Mouse (Mus musculus): ENCODE measurements around the gene Vsnl1. TPM values are rescaled to one million over a fixed set of nuclear protein-coding genes. Genes with fewer than 3 reads are reported as not detected.

Vsnl1 gene
- polyA plus RNA-seq, 1 experiment from 2014 or later, result not detected

GRCm38 (mm10) chr12:11379396-11379795 lies 57.0 kb downstream of the Vsnl1 start:
- in situ Hi-C loops (cut with MboI; ENCODE audit: low pct_unique_long_range_greater_than_20kb), result no loop called here
- DNase-seq (ENCODE audit: low read depth, low spot score) (no peak), ATAC-seq (no peak)
- CTCF ChIA-PET, result interaction anchor here (1.0 to 1.5 kb wide), 3 partner anchors 11 to 28 kb away, joined by 3 to 5 read pairs (median 3); no protein-coding TSS in a partner anchor
- POLR2A ChIA-PET, result no interaction called here
- H3K27me3 ChIP-seq, result no peaks in the 10 kb centered on the region
- no peak for TF ChIP-seq CTCF (IDR thresholded peaks at IDR 0.05)

- in situ Hi-C loops (cut with MboI; ENCODE audit: low pct_unique_long_range_greater_than_20kb), result loop anchor here (25.0 kb wide), 1 partner anchor 242 kb away; no protein-coding TSS in a partner anchor
- TF ChIP-seq CTCF (IDR thresholded peaks at IDR 0.05), result no peak
- DNase-seq (ENCODE audit: low read depth, low spot score) (no peak), ATAC-seq (no peak)
- no peaks in the 10 kb centered on the region for H3K27me3 ChIP-seq
- POLR2A ChIA-PET, result interaction anchor here (0.6 to 0.7 kb wide), 2 partner anchors 100 to 1548 kb away, joined by 3 to 4 read pairs; no protein-coding TSS in a partner anchor
- CTCF ChIA-PET, result interaction anchor here (1.2 kb wide), 1 partner anchor 97 kb away, joined by 3 read pairs; no protein-coding TSS in a partner anchor
Observed at GRCm38 (mm10) chr12:11370056-11370455, 66.4 kb downstream of the Vsnl1 start.

- peak; percentile 54 for ATAC-seq
- DNase-seq (ENCODE audit: low read depth, low spot score), result no peak
- no peak for TF ChIP-seq CTCF (IDR thresholded peaks at IDR 0.05)
- ChIA-PET POLR2A (no interaction called here), CTCF (interaction anchor here (0.9 to 1.5 kb wide), 2 partner anchors 18 to 47 kb away, joined by 3 to 4 read pairs; no protein-coding TSS in a partner anchor)
- H3K27me3 ChIP-seq, result no peaks in the 10 kb centered on the region
- in situ Hi-C loops (cut with MboI; ENCODE audit: low pct_unique_long_range_greater_than_20kb), result loop anchor here (25.0 kb wide), 1 partner anchor 245 kb away; no protein-coding TSS in a partner anchor
Observed at GRCm38 (mm10) chr12:11367099-11367765, 69.2 kb downstream of the Vsnl1 start.

- no peak for TF ChIP-seq CTCF (IDR thresholded peaks at IDR 0.05)
- in situ Hi-C loops (cut with MboI; ENCODE audit: low pct_unique_long_range_greater_than_20kb), result loop anchor here (5.0 to 25.0 kb wide), 2 partner anchors 77 to 247 kb away; no protein-coding TSS in a partner anchor
- CTCF ChIA-PET, result interaction anchor here (1.0 kb wide), 1 partner anchor 14 kb away, joined by 3 read pairs; no protein-coding TSS in a partner anchor
- no peaks in the 10 kb centered on the region for H3K27me3 ChIP-seq
- DNase-seq (ENCODE audit: low read depth, low spot score) (no peak), ATAC-seq (no peak)
- POLR2A ChIA-PET, result no interaction called here
Observed at GRCm38 (mm10) chr12:11364870-11365269, 71.5 kb downstream of the Vsnl1 start.

GRCm38 (mm10) chr12:11362435-11362834 lies 74.0 kb downstream of the Vsnl1 start:
- H3K27me3 ChIP-seq, result no peaks in the 10 kb centered on the region
- in situ Hi-C loops (cut with MboI; ENCODE audit: low pct_unique_long_range_greater_than_20kb), result loop anchor here (5.0 to 25.0 kb wide), 2 partner anchors 80 to 250 kb away; no protein-coding TSS in a partner anchor
- CTCF ChIA-PET, result interaction anchor here (2.3 kb wide), 1 partner anchor 11 kb away, joined by 8 read pairs; no protein-coding TSS in a partner anchor
- no peak for TF ChIP-seq CTCF (IDR thresholded peaks at IDR 0.05)
- DNase-seq (ENCODE audit: low read depth, low spot score) (no peak), ATAC-seq (no peak)
- POLR2A ChIA-PET, result interaction anchor here (0.7 kb wide), 2 partner anchors 15 to 131 kb away, joined by 3 read pairs; no protein-coding TSS in a partner anchor

GRCm38 (mm10) chr12:11350895-11351294 lies 85.5 kb downstream of the Vsnl1 start:
- no peaks in the 10 kb centered on the region for H3K27me3 ChIP-seq
- in situ Hi-C loops (cut with MboI; ENCODE audit: low pct_unique_long_range_greater_than_20kb), result loop anchor here (25.0 kb wide), 1 partner anchor 261 kb away; no protein-coding TSS in a partner anchor
- ATAC-seq, result peak; percentile 34
- peak; percentile 72 for TF ChIP-seq CTCF (IDR thresholded peaks at IDR 0.05)
- ChIA-PET POLR2A (no interaction called here), CTCF (interaction anchor here (0.8 to 2.6 kb wide), 10 partner anchors 9 to 491 kb away, joined by 3 to 8 read pairs (median 4); no protein-coding TSS in a partner anchor)
- no peak for DNase-seq (ENCODE audit: low read depth, low spot score)

GRCm38 (mm10) chr12:11349870-11350269 lies 86.5 kb downstream of the Vsnl1 start:
- POLR2A ChIA-PET, result no interaction called here
- TF ChIP-seq CTCF (IDR thresholded peaks at IDR 0.05), result no peak
- ATAC-seq, result no peak
- in situ Hi-C loops (cut with MboI; ENCODE audit: low pct_unique_long_range_greater_than_20kb), result loop anchor here (10.0 to 25.0 kb wide), 4 partner anchors 145 to 962 kb away; partner anchors contain the start of gene Msgn1
- no peak for DNase-seq (ENCODE audit: low read depth, low spot score)
- H3K27me3 ChIP-seq, result no peaks in the 10 kb centered on the region
- CTCF ChIA-PET, result interaction anchor here (1.6 to 2.5 kb wide), 4 partner anchors 10 to 100 kb away, joined by 4 to 8 read pairs (median 5); no protein-coding TSS in a partner anchor

- ATAC-seq, result peak; percentile 53
- H3K27me3 ChIP-seq, result no peaks in the 10 kb centered on the region
- CTCF ChIA-PET, result interaction anchor here (0.8 to 1.5 kb wide), 2 partner anchors 11 to 12 kb away, joined by 3 read pairs; no protein-coding TSS in a partner anchor
- POLR2A ChIA-PET, result no interaction called here
- in situ Hi-C loops (cut with MboI; ENCODE audit: low pct_unique_long_range_greater_than_20kb), result loop anchor here (10.0 to 25.0 kb wide), 3 partner anchors 144 to 964 kb away; partner anchors contain the start of gene Msgn1
- DNase-seq (ENCODE audit: low read depth, low spot score), result no peak
- no peak for TF ChIP-seq CTCF (IDR thresholded peaks at IDR 0.05)
Observed at GRCm38 (mm10) chr12:11348423-11348822, 88.0 kb downstream of the Vsnl1 start.

GRCm38 (mm10) chr12:11345963-11346362 lies 90.5 kb downstream of the Vsnl1 start:
- ChIA-PET POLR2A (no interaction called here), CTCF (no interaction called here)
- ATAC-seq (no peak), DNase-seq (ENCODE audit: low read depth, low spot score) (no peak)
- no peaks in the 10 kb centered on the region for H3K27me3 ChIP-seq
- in situ Hi-C loops (cut with MboI; ENCODE audit: low pct_unique_long_range_greater_than_20kb), result loop anchor here (10.0 to 25.0 kb wide), 3 partner anchors 141 to 966 kb away; partner anchors contain the start of gene Msgn1
- TF ChIP-seq CTCF (IDR thresholded peaks at IDR 0.05), result no peak

GRCm38 (mm10) chr12:11342020-11342600 lies 94.3 kb downstream of the Vsnl1 start:
- POLR2A ChIA-PET, result no interaction called here
- no peak for TF ChIP-seq CTCF (IDR thresholded peaks at IDR 0.05)
- no peaks in the 10 kb centered on the region for H3K27me3 ChIP-seq
- in situ Hi-C loops (cut with MboI; ENCODE audit: low pct_unique_long_range_greater_than_20kb), result loop anchor here (10.0 to 25.0 kb wide), 3 partner anchors 137 to 970 kb away; partner anchors contain the start of gene Msgn1
- CTCF ChIA-PET, result no interaction called here
- ATAC-seq (peak; percentile 78), DNase-seq (ENCODE audit: low read depth, low spot score) (peak; percentile 35)
